Mouse (Mus musculus) C2C12 (cell line): ENCODE data around the gene Card11.

ENCODE experiments used
- CEBPB ChIP-seq: IDR thresholded peaks from one replicate; pipeline ENCODE4 v1.6.1; 2011; ENCODE audit warnings: low read depth, mild to moderate bottlenecking, control low read depth, moderate library complexity
- CTCF ChIP-seq: IDR thresholded peaks from one replicate; pipeline ENCODE4 v1.5.1; 2011; ENCODE audit not compliant: control insufficient read depth, insufficient read depth, insufficient read length
- FOSL1 ChIP-seq: IDR thresholded peaks from one replicate; pipeline ENCODE4 v1.8.0; 2011; ENCODE audit warnings: mild to moderate bottlenecking, low read length; ENCODE audit not compliant: poor library complexity, insufficient read depth, severe bottlenecking
- MAX ChIP-seq: IDR thresholded peaks from one replicate; pipeline ENCODE4 v1.6.1; 2011; ENCODE audit warnings: mild to moderate bottlenecking, control low read depth
- MYOD1 ChIP-seq: IDR thresholded peaks from one replicate; pipeline ENCODE4 v1.6.1; 2011; ENCODE audit warnings: low read depth; ENCODE audit not compliant: control insufficient read depth, insufficient read length
- MYOG ChIP-seq: IDR thresholded peaks from one replicate; pipeline ENCODE4 v1.6.1; 2011; ENCODE audit not compliant: control insufficient read depth, insufficient read length; ENCODE audit errors: extremely low read depth
- USF1 ChIP-seq: IDR thresholded peaks from one replicate; pipeline ENCODE4 v1.6.1; 2011; ENCODE audit warnings: low read depth, mild to moderate bottlenecking, control low read depth, moderate library complexity

GRCm38 (mm10) chr5:140997767-140998166, 2.6 kb downstream of the Card11 start:
- TF ChIP-seq CTCF (no peak), USF1 (no peak), MAX (no peak), MYOG (no peak), CEBPB (no peak), MYOD1 (no peak), FOSL1 (no peak)
